Mouse (Mus musculus): ENCODE results near the gene Mtmr6.

- TF ChIP-seq POLR2A (IDR thresholded peaks at IDR 0.05; ENCODE audit: insufficient read length, low read depth) = no peak
- TF ChIP-seq MYOD1 (IDR thresholded peaks at IDR 0.05; ENCODE audit: control insufficient read depth in 1 of 3, insufficient read length in 2 of 3, low read depth in 2 of 3) = no peak
- TF ChIP-seq CEBPB (IDR thresholded peaks at IDR 0.05; ENCODE audit: insufficient read depth, poor library complexity, severe bottlenecking) = no peak
- TF ChIP-seq MAX (IDR thresholded peaks at IDR 0.05; ENCODE audit: low read depth) = no peak
- TF ChIP-seq E2F4 (IDR thresholded peaks at IDR 0.05; ENCODE audit: insufficient read depth) = no peak
- TF ChIP-seq USF1 (IDR thresholded peaks at IDR 0.05; ENCODE audit: low read depth) = no peak
- no peak for TF ChIP-seq MYOG (IDR thresholded peaks at IDR 0.05; ENCODE audit: control insufficient read depth in 1 of 3, insufficient read depth in 1 of 3, insufficient read length in 2 of 3, low read depth in 2 of 3)
- TF ChIP-seq POLR2AphosphoS2 (IDR thresholded peaks at IDR 0.05; ENCODE audit: insufficient read length, low read depth) = no peak
- no peak for TF ChIP-seq TCF3 (IDR thresholded peaks at IDR 0.05; ENCODE audit: insufficient read length, low read depth)
- no peak for TF ChIP-seq REST (IDR thresholded peaks at IDR 0.05; ENCODE audit: insufficient read depth, insufficient read length)
- no peak for TF ChIP-seq TCF12 (IDR thresholded peaks at IDR 0.05; ENCODE audit: insufficient read depth, poor library complexity, severe bottlenecking)
- TF ChIP-seq SRF (IDR thresholded peaks at IDR 0.05; ENCODE audit: control insufficient read depth, insufficient read length, low read depth) = no peak
These were observed 75.5 kb downstream of the Mtmr6 start for GRCm38 (mm10) chr14:60340570-60340969.
